Comparison of ENCODE assay signal across 8 mouse cellular contexts in the genomic region with DNA sequence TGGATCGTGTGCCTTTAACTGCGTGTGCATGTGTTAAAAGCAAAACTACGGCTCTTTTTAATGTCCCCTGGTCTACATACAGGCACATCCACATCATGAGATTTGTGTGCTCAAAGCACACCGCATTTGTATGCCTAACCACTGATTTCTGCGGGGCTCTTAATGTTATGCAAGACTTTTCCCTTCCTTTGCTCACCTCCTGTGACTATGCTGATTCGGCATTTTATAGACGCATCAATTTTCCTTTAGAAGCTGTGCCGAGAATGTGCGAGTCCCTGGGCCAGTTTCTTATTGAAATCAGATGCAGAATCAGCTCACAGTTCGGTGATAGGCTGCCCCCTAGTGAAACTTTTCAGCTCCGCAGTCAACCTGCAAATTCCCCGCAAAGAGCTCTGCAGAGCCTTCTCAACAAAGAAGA.
A peak's percentile ranks its signal among the peaks of the same experiment; 100 is the strongest.
DNase-seq lines count a peak whose midpoint lies in the region; ATAC-seq and TF ChIP-seq lines count a peak whose summit lies in the region.

No protein-coding gene starts in this region.

- peak; percentile 96 for DNase-seq in 3T3-L1 (ENCODE audit: low read depth, low spot score)
- peak; percentile 80 to 89 for DNase-seq in adrenal gland, postnatal 36 days
- DNase-seq in heart, embryonic 10.5 days (ENCODE audit: low spot score): peak; percentile 91
- peak; percentile 91 for DNase-seq in limb, embryonic 14.5 days (ENCODE audit: low spot score)
- DNase-seq in spleen, postnatal 36 days (ENCODE audit: low spot score in 2 of 2): peak; percentile 31 to 38

- no peaks in the 10 kb centered on the region for H3K27me3 ChIP-seq in embryonic facial prominence, embryonic 13.5 days
- no peaks in the 10 kb centered on the region for H3K27me3 ChIP-seq in heart, embryonic 10.5 days (ENCODE audit: insufficient read depth, poor library complexity, severe bottlenecking)
- H3K27me3 ChIP-seq in kidney, embryonic 14.5 days (ENCODE audit: control insufficient read depth, insufficient read depth, low read length): no peaks in the 10 kb centered on the region
- no peaks in the 10 kb centered on the region for H3K27me3 ChIP-seq in limb, embryonic 14.5 days (ENCODE audit: control insufficient read depth, insufficient read depth, low read length)

- WGBS in embryonic facial prominence, embryonic 13.5 days: under 1% methylated on average over 12 of the region's 12 CpGs
- 7% methylated on average over 12 of the region's 12 CpGs for WGBS in heart, embryonic 10.5 days
- 1% methylated on average over 12 of the region's 12 CpGs for WGBS in kidney, embryonic 14.5 days
- 1% methylated on average over 12 of the region's 12 CpGs for WGBS in limb, embryonic 14.5 days

- H3K9me3 ChIP-seq in embryonic facial prominence, embryonic 13.5 days: no peaks in the 10 kb centered on the region
- H3K9me3 ChIP-seq in heart, embryonic 10.5 days: no peaks in the 10 kb centered on the region
- H3K9me3 ChIP-seq in kidney, embryonic 14.5 days (ENCODE audit: control insufficient read depth, low read length): no peaks in the 10 kb centered on the region
- no peaks in the 10 kb centered on the region for H3K9me3 ChIP-seq in limb, embryonic 14.5 days (ENCODE audit: control insufficient read depth, low read length)

- peaks cover 13% of the 10 kb centered on the region; the same call in 1 of the 2 replicates for H3K4me1 ChIP-seq in embryonic facial prominence, embryonic 13.5 days
- H3K4me1 ChIP-seq in heart, embryonic 10.5 days: peaks cover 6% of the 10 kb centered on the region
- no peaks in the 10 kb centered on the region for H3K4me1 ChIP-seq in kidney, embryonic 14.5 days (ENCODE audit: control insufficient read depth, insufficient read depth, low read length)
- peaks cover 13% of the 10 kb centered on the region for H3K4me1 ChIP-seq in limb, embryonic 14.5 days (ENCODE audit: control insufficient read depth, insufficient read depth, low read length)

- H3K9ac ChIP-seq in embryonic facial prominence, embryonic 13.5 days: peak overlapping the region; percentile 46; the same call in 1 of the 2 replicates
- H3K9ac ChIP-seq in kidney, embryonic 14.5 days (ENCODE audit: low read depth, low read length): peak overlapping the region; percentile 40; the same call in 1 of the 2 replicates
- peak overlapping the region; percentile 38; the same call in 1 of the 2 replicates for H3K9ac ChIP-seq in limb, embryonic 14.5 days (ENCODE audit: low read depth, low read length, severe bottlenecking)

- H3K4me3 ChIP-seq in embryonic facial prominence, embryonic 13.5 days: peak overlapping the region; percentile 43
- peak overlapping the region; percentile 51 for H3K4me3 ChIP-seq in heart, embryonic 10.5 days
- H3K4me3 ChIP-seq in kidney, embryonic 14.5 days (ENCODE audit: low read length): peak overlapping the region; percentile 29
- peak overlapping the region; percentile 34 for H3K4me3 ChIP-seq in limb, embryonic 14.5 days (replicated peaks; ENCODE audit: low read length)

- TF ChIP-seq POLR2A in limb, embryonic 14.5 days (IDR thresholded peaks at IDR 0.05; ENCODE audit: borderline replicate concordance, extremely low read depth, insufficient read depth, insufficient read length): no peak

- peak overlapping the region; percentile 61 for H3K4me2 ChIP-seq in embryonic facial prominence, embryonic 13.5 days
- H3K4me2 ChIP-seq in kidney, embryonic 14.5 days (replicated peaks; ENCODE audit: low read depth, low read length): peak overlapping the region; percentile 50
- H3K4me2 ChIP-seq in limb, embryonic 14.5 days (replicated peaks; ENCODE audit: low read depth, low read length, severe bottlenecking): peak overlapping the region; percentile 69

- H3K27ac ChIP-seq in embryonic facial prominence, embryonic 13.5 days: peak overlapping the region; percentile 79
- H3K27ac ChIP-seq in heart, embryonic 10.5 days: peak overlapping the region; percentile 76; the same call in 1 of the 2 replicates
- H3K27ac ChIP-seq in kidney, embryonic 14.5 days (ENCODE audit: low read depth, low read length): no peak overlapping the region; the same call in 1 of the 2 replicates
- H3K27ac ChIP-seq in limb, embryonic 14.5 days (replicated peaks; ENCODE audit: low read depth, low read length): peak overlapping the region; percentile 74

- ATAC-seq in embryonic facial prominence, embryonic 13.5 days (ENCODE audit: insufficient number of reproducible peaks, insufficient read depth, low FRiP score, low TSS enrichment, low read depth): peak; percentile 72
- ATAC-seq in kidney, embryonic 14.5 days (ENCODE audit: low FRiP score, low TSS enrichment): peak; percentile 55
- ATAC-seq in limb, embryonic 14.5 days (ENCODE audit: low FRiP score, low read depth): peak; percentile 83
- peak; percentile 55; the same call in 1 of the 2 replicates for ATAC-seq in monocyte, adult 5-6 weeks (replicated peaks; ENCODE audit: insufficient number of reproducible peaks, low FRiP score, low TSS enrichment, poor library complexity, severe bottlenecking)

- no peaks in the 10 kb centered on the region for H3K36me3 ChIP-seq in embryonic facial prominence, embryonic 13.5 days
- H3K36me3 ChIP-seq in heart, embryonic 10.5 days: no peaks in the 10 kb centered on the region
- no peaks in the 10 kb centered on the region for H3K36me3 ChIP-seq in kidney, embryonic 14.5 days (ENCODE audit: control insufficient read depth, insufficient read depth, low read length)
- no peaks in the 10 kb centered on the region for H3K36me3 ChIP-seq in limb, embryonic 14.5 days (ENCODE audit: control insufficient read depth, insufficient read depth, low read length)

Comparison
In these comparisons a context has a peak if more than half of its experiments do, and no peak if none do; other contexts are left out.
1. DNase-seq: peak in every context shown above with its lines; median percentile 96 in 3T3-L1; 91 in heart, embryonic 10.5 days; 91 in limb, embryonic 14.5 days; 84 in adrenal gland, postnatal 36 days; 34 in spleen, postnatal 36 days.